Mouse (Mus musculus): Measurements from ENCODE around the gene Nrip2.

- no peak for TF ChIP-seq POLR2A (IDR thresholded peaks at IDR 0.05; ENCODE audit: insufficient read depth, low read depth, low read length)
- TF ChIP-seq CTCF (IDR thresholded peaks at IDR 0.05), result no peak
Observed at GRCm38 (mm10) chr6:128354140-128354539, 45.0 kb upstream of the Nrip2 start.
